19 mouse cellular contexts compared by ENCODE assay signal in the genomic region with DNA sequence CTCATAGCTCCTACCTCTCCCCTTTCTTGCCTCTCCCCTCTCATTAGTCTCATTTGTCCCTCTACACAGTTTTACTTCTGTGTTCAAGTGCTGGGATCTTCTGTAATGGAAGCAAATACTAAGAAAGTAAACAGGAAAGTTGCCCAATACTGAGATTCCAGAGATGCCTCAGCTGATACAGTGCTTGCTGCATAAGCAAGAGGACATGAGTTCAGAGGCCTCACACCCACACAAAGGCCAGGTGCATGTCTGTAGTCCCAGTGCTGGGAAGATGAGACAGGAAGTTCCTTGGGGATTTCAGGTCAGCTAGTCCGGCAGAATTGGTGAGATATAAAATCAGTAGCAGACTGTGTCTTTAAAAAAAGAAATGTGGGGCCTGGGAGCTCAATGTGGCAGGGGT. TPM values are rescaled to one million over a fixed set of nuclear protein-coding genes. Genes with fewer than 3 reads are reported as not detected.
DNase-seq lines count a peak whose midpoint lies in the region; ATAC-seq and TF ChIP-seq lines count a peak whose summit lies in the region.
"Had no signal": no experiment of that assay in that cellular context is flagged by ENCODE, and none has a peak within 500 bp of the region (broad histone marks: within the 10 kb centered on the region; RNA-seq: fewer than 3 reads in every experiment).

No protein-coding gene starts in this region.

- no peak overlapping the region for H3K4me2 ChIP-seq in liver, embryonic 12.5 days
- H3K4me2 ChIP-seq: liver, embryonic 13.5 days; neural tube, embryonic 12.5 days had no signal

- no peak for TF ChIP-seq CTCF in liver, adult 2 months (IDR thresholded peaks at IDR 0.05; ENCODE audit: low read depth, low read length)
- TF ChIP-seq CTCF in C2C12 (IDR thresholded peaks at IDR 0.05; ENCODE audit: control insufficient read depth, insufficient read depth, insufficient read length) = no peak

- H3K79me2 ChIP-seq in liver, adult 2 months (ENCODE audit: control insufficient read depth, insufficient read depth, low read length) = no peaks in the 10 kb centered on the region
- peaks cover 18% of the 10 kb centered on the region for H3K79me2 ChIP-seq in C2C12 (ENCODE audit: control insufficient read depth, insufficient read depth)

- peaks cover 8% of the 10 kb centered on the region for H3K79me3 ChIP-seq in C2C12 (ENCODE audit: low read depth)

- H3K9ac ChIP-seq in liver, adult 2 months (ENCODE audit: low read depth, low read length) = no peak overlapping the region
- H3K9ac ChIP-seq in liver, embryonic 12.5 days = no peak overlapping the region
- H3K9ac ChIP-seq: liver, embryonic 13.5 days; neural tube, embryonic 12.5 days had no signal

- no peaks in the 10 kb centered on the region for H3K4me1 ChIP-seq in liver, adult 2 months (ENCODE audit: control insufficient read depth, insufficient read depth, low read length)
- peaks cover 22% of the 10 kb centered on the region for H3K4me1 ChIP-seq in liver, embryonic 12.5 days
- H3K4me1 ChIP-seq in midbrain, embryonic 10.5 days = peaks cover 14% of the 10 kb centered on the region

- 32% methylated on average over 1 of the region's 1 CpGs for WGBS in liver, adult 2 months
- 55% methylated on average over 1 of the region's 1 CpGs for WGBS in liver, embryonic 12.5 days (ENCODE audit: insufficient replicate concordance)
- WGBS in midbrain, embryonic 10.5 days = 72% methylated on average over 1 of the region's 1 CpGs

- H3K27me3 ChIP-seq in liver, adult 2 months (ENCODE audit: control insufficient read depth, insufficient read depth, low read length) = no peaks in the 10 kb centered on the region
- H3K27me3 ChIP-seq in liver, embryonic 12.5 days (replicated peaks) = no peaks in the 10 kb centered on the region
- H3K27me3 ChIP-seq in C2C12 (ENCODE audit: control insufficient read depth, insufficient read depth, insufficient read length) = no peaks in the 10 kb centered on the region
- H3K27me3 ChIP-seq in midbrain, embryonic 10.5 days (ENCODE audit: low read depth, poor library complexity, severe bottlenecking) = no peaks in the 10 kb centered on the region
- H3K27me3 ChIP-seq: liver, embryonic 13.5 days; neural tube, embryonic 12.5 days had no signal

- H3K4me3 ChIP-seq in liver, adult 2 months (ENCODE audit: insufficient read depth, low read depth, low read length) = no peak overlapping the region
- no peak overlapping the region for H3K4me3 ChIP-seq in liver, embryonic 12.5 days
- no peak overlapping the region for H3K4me3 ChIP-seq in C2C12 (ENCODE audit: insufficient read depth, poor library complexity, severe bottlenecking)
- no peak overlapping the region for H3K4me3 ChIP-seq in midbrain, embryonic 10.5 days
- H3K4me3 ChIP-seq: liver, embryonic 13.5 days; neural tube, embryonic 12.5 days had no signal

- ATAC-seq in liver, embryonic 12.5 days = no peak
- ATAC-seq: forebrain, embryonic 16.5 days; hindbrain, embryonic 16.5 days had no signal

- no peak overlapping the region for H3K27ac ChIP-seq in liver, adult 2 months (replicated peaks; ENCODE audit: insufficient read depth, low read depth, low read length)
- H3K27ac ChIP-seq in liver, embryonic 12.5 days = no peak overlapping the region
- no peak overlapping the region for H3K27ac ChIP-seq in midbrain, embryonic 10.5 days (replicated peaks)
- H3K27ac ChIP-seq: liver, embryonic 13.5 days; neural tube, embryonic 12.5 days had no signal

- H3K9me3 ChIP-seq in liver, embryonic 12.5 days (replicated peaks) = no peaks in the 10 kb centered on the region
- H3K9me3 ChIP-seq in midbrain, embryonic 10.5 days (replicated peaks) = no peaks in the 10 kb centered on the region
- H3K9me3 ChIP-seq: liver, embryonic 13.5 days; neural tube, embryonic 12.5 days had no signal

- no peaks in the 10 kb centered on the region for H3K36me3 ChIP-seq in liver, adult 2 months (ENCODE audit: control insufficient read depth, insufficient read depth, low read length)
- no peaks in the 10 kb centered on the region for H3K36me3 ChIP-seq in liver, embryonic 12.5 days
- no peaks in the 10 kb centered on the region for H3K36me3 ChIP-seq in C2C12 (ENCODE audit: control insufficient read depth, insufficient read depth)
- H3K36me3 ChIP-seq in midbrain, embryonic 10.5 days = no peaks in the 10 kb centered on the region
- H3K36me3 ChIP-seq: liver, embryonic 13.5 days; neural tube, embryonic 12.5 days had no signal

- H3ac ChIP-seq in C2C12 (ENCODE audit: control insufficient read depth, insufficient read length, low read depth) = no peak overlapping the region

- no peak for TF ChIP-seq POLR2A in liver, adult 2 months (IDR thresholded peaks at IDR 0.05; ENCODE audit: extremely low read depth, insufficient read depth, low read length)

- DNase-seq in liver, adult 2 months (ENCODE audit: extremely low read depth, low read depth, low spot score) = peak; percentile 68
- DNase-seq in gonadal fat pad, adult 2 months (ENCODE audit: low read depth) = peak; percentile 47
- peak; percentile 69 for DNase-seq in lung, postnatal 36 days
- DNase-seq in midbrain, embryonic 10.5 days (ENCODE audit: low spot score) = no peak
- DNase-seq in adrenal gland, adult 18-20 months (ENCODE audit: low spot score in 2 of 2) = no peak
- DNase-seq in spleen, postnatal 14 days (ENCODE audit: low spot score in 2 of 2) = no peak
- DNase-seq: cerebellum, postnatal 14 days; heart, postnatal 4 days; kidney, adult 11 months; layer of hippocampus, adult 9-11 months; liver, embryonic 13.5 days; thymus, postnatal 25 days had no signal

TF ChIP-seq in C2C12, 6 proteins besides CTCF, POLR2A, EP300 and RAD21:
- TF ChIP-seq USF1 (IDR thresholded peaks at IDR 0.05; ENCODE audit: low read depth) = no peak
- TF ChIP-seq MYOG (IDR thresholded peaks at IDR 0.05; ENCODE audit: control insufficient read depth, extremely low read depth, insufficient read length) = no peak
- TF ChIP-seq MAX (IDR thresholded peaks at IDR 0.05) = no peak
- TF ChIP-seq MYOD1 (IDR thresholded peaks at IDR 0.05; ENCODE audit: control insufficient read depth, insufficient read length, low read depth) = no peak
- TF ChIP-seq CEBPB (IDR thresholded peaks at IDR 0.05; ENCODE audit: low read depth) = peak; percentile 9
TF ChIP-seq in C2C12: peak in this region for 1.

RNA-seq across cellular contexts. Expression of a gene that starts 2.3 kb away (rescaled TPM):
- 116 and 128 TPM in 2 replicates for total RNA-seq in liver, adult 2 months (2014; rRNA removed)
- polyA plus RNA-seq in liver, adult 2 months (2012; rRNA removed) = 116 and 125 TPM in 2 replicates
- polyA plus RNA-seq in liver, embryonic 12.5 days (2016; fragmentation: Nextera tagmentation; extraction: Ambion mirVana) = 32.8 and 33.3 TPM in 2 replicates
- polyA plus RNA-seq in C2C12 (2012; fragmentation: generic; extraction: Trizol) = 27.2 TPM
- polyA plus RNA-seq in gonadal fat pad, adult 2 months (2012; rRNA removed) = 95.8 and 138 TPM in 2 replicates
- 58.3 and 65.6 TPM in 2 replicates for polyA plus RNA-seq in midbrain, embryonic 10.5 days (2016; fragmentation: Nextera tagmentation; extraction: Ambion mirVana)
- 100 to 1,000 TPM; 105 to 119 TPM for total RNA-seq in adrenal gland, adult 18-20 months (2021)

RNA-seq across cellular contexts. Expression of a gene that starts 29.9 kb away (rescaled TPM):
- not detected in 2 replicates for total RNA-seq in liver, adult 2 months (2014; rRNA removed)
- polyA plus RNA-seq in liver, adult 2 months (2012; rRNA removed) = not detected in 2 replicates
- polyA plus RNA-seq in liver, embryonic 12.5 days (2016; fragmentation: Nextera tagmentation; extraction: Ambion mirVana) = not detected in 2 replicates
- polyA plus RNA-seq in C2C12 (2012; fragmentation: generic; extraction: Trizol) = 0.04 TPM
- 0.22 and 0.51 TPM in 2 replicates for polyA plus RNA-seq in gonadal fat pad, adult 2 months (2012; rRNA removed)
- polyA plus RNA-seq in midbrain, embryonic 10.5 days (2016; fragmentation: Nextera tagmentation; extraction: Ambion mirVana) = 0.07 and 0.27 TPM in 2 replicates
- under 1 TPM; 0.64 to 0.80 TPM for total RNA-seq in adrenal gland, adult 18-20 months (2021)
- total RNA-seq: gastrocnemius, adult 18-20 months; granulocyte monocyte progenitor cell, adult 5-6 weeks; heart, postnatal 4 days had no signal
- polyA plus RNA-seq: liver, embryonic 13.5 days had no signal

Comparison
In these comparisons a context has a peak if more than half of its experiments do, and no peak if none do; other contexts are left out.
1. DNase-seq: peak in liver, adult 2 months (single experiment), gonadal fat pad, adult 2 months (single experiment) and lung, postnatal 36 days (single experiment); none in midbrain, embryonic 10.5 days (single experiment), adrenal gland, adult 18-20 months (0 of 2) and spleen, postnatal 14 days (0 of 2).